Mouse (Mus musculus): ENCODE results near the gene Fbxo6. TPM values are rescaled to one million over a fixed set of nuclear protein-coding genes. Genes with fewer than 3 reads are reported as not detected.
A peak's percentile ranks its signal among the peaks of the same experiment; 100 is the strongest.

The Fbxo6 gene
- total RNA-seq, 2 experiments from 2014 or later: 2.8 to 3.3 TPM

- ATAC-seq (replicated peaks; ENCODE audit: low FRiP score, poor library complexity, severe bottlenecking): no peak
Measured at GRCm38 (mm10) chr4:148164002-148164439, 12.1 kb upstream of the Fbxo6 start.

DNA sequence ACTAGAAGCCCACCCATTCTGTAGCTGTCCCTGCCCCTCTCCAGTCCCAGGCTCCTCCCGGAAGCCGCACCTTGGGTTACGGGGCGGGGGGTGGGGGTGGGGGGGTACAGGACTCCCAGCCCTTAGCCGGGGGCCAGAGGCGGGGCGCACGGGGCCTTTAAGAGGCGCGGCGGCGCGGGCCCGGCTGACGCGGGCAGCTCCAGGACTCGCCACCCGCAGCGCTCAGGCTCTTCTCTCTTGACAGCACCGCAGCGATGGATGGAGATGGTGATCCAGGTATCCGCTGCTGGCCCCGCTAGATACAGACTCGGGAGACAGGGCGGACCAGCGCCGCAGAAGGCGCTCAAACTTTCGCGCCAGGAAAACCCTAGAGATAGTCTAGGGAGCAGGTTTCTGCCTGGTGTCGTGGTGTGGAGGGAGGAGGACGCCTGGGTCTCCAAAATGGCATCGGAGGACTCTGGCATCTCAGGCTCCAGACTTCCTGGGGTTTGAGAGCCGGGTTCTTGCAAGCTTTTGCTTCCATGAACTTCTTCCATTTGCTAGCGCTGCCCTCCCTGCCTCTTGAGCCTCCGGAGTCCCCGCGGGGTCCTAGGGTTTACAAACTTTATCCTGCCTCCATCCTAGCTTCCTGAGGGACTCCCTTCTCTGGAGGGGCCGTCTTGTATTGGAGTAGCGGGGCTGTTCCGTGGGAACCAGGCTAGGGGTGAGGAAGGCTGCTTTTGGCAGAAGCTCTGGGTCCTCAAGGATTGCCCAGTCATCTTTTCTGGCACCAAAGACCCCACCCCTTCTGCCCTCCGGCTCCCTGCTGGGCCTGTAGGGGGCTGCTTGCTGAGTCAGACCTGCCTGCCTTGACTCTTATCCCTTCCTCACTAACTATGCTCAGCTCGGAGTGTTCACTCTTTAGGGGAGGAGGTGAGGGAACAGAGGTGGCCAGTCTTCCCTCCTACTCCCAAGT, 8.8 kb upstream of the Fbxo6 start, which contains the start of the genes Fbxo44 and Fbxo2:
Fbxo44 (minus strand) TSS at position 47 of the 955 bp plus-strand sequence.
Fbxo2 (plus strand) TSS at position 186 of the 955 bp plus-strand sequence.
- ATAC-seq (replicated peaks; ENCODE audit: low FRiP score, poor library complexity, severe bottlenecking): no peak

- ATAC-seq (replicated peaks; ENCODE audit: low FRiP score, poor library complexity, severe bottlenecking): peak; percentile 80
Measured at GRCm38 (mm10) chr4:148159544-148160435, 7.8 kb upstream of the Fbxo6 start.

DNA sequence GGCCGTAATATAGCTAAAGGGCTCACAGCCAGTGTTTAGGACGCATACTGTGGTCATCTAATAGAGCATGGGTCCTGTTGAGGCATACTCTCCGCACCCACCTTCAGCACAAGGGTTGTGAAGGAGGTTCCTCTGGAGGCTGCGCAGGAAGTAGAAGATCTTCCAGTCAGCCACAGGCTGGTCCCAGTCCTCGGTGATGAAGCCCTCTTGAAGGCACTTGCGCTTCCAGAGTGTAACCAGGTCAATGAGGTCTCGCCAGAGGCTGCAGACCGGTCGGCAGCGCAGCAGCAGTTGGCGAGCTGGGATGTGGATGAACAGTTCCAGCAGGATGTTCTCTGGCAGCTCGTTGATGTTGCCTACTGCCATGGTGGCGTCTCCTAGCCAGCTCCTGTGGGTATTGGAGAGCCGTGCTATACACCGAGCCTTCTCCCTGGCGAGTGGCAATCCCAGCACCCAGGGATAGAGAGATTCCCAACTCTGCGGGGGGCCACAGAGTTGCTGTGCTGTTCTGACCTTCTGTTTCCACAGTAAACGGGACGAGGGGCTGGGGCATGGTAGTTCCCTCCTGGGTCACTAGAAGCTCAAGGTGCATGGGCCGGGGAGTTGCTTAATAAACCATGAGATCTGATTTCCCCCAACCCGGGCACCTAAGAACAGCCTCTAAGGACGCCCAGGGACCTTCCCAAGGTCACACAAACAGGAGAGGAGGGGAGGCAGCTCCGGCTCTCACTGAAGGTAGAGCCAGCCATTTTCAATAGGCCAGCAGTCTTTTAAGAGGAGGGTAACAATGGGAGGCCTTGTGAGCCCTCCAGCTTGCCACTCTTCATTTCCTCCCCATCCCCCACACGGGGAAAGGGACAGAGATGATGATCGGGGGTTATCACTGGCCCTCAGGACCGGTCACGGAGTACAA, 6.8 kb upstream of the Fbxo6 start:
- ATAC-seq (replicated peaks; ENCODE audit: low FRiP score, poor library complexity, severe bottlenecking): no peak

GRCm38 (mm10) chr4:148154982-148155381, 3.0 kb upstream of the Fbxo6 start:
- no peak for ATAC-seq (replicated peaks; ENCODE audit: low FRiP score, poor library complexity, severe bottlenecking)

DNA sequence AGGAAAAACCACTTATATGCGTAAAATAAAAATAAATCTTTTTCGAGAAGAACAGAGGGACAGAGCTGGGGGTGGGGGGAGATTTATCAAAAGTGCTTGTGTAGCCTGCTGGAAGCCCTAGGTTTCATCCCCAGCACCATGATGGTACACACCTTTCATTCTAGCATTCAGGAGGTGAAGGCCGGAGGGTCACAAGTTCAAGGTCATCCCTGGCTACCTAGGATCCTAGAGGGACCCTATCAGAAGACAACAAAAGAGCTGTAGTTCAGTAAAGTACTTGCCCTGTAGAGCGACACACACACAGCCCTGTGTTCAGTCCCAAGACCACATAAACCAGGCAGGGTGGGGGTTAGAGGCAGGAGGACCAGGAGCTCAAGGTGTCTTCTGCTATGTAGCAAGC, 2.1 kb upstream of the Fbxo6 start:
- ATAC-seq (replicated peaks; ENCODE audit: low FRiP score, poor library complexity, severe bottlenecking): no peak

DNA sequence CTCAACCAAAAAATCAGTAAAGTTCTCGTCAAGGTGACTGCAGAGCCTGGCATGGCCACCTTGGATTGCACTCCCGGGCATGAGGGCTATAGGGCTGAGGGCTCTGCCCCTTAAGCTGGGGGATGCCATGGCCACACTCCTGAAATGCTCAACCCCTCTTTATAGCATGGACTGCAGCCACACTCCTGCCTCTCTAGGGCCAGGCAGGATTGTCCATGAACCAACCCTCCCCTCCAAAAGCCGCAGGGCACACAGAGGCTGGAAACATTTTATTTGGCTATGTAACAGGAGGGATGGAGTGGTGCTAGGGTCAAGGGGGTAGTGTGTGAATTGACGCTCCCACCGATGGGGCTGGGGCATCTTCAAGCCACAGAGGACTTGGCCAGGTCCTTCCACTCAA, 607 bp upstream of the Fbxo6 start:
- no peak for ATAC-seq (replicated peaks; ENCODE audit: low FRiP score, poor library complexity, severe bottlenecking)

DNA sequence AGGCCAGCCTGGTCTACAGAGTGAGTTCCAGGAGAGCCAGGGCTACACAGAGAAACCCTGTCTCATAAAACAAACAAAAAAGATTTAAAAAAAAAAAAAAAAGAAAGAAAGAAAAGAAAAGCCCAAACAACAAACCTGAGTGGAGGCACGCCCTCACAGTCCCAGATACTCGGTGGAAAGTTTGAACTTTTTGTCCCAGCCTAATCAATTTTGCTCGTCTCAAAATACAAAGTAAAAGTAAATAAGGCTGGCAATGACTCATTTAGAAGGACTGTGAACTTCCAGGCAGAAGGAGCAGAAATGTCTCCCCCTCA, 1.0 kb downstream of the Fbxo6 start:
- ATAC-seq (replicated peaks; ENCODE audit: low FRiP score, poor library complexity, severe bottlenecking): no peak

DNA sequence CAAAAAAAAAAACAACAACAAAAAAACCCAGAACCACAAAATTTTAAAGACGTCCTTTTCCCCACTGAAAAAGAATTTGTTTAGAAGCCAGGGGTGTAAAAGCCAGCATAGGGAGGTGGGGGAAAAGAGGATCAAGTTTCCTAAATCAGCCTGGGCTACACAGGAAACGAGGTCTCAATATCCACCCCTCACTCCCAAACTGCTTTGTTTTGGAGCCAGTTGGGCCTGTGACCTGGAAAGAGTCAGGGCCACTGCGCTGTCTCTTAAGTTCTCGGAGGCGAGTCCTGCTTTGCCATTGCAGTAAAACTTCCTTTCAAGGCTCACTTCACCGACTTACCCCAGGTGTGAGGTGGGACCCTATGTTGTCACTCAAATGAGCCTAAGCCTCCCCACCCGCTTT, 1.7 kb downstream of the Fbxo6 start:
- no peak for ATAC-seq (replicated peaks; ENCODE audit: low FRiP score, poor library complexity, severe bottlenecking)

GRCm38 (mm10) chr4:148149540-148149939, 2.4 kb downstream of the Fbxo6 start:
- no peak for ATAC-seq (replicated peaks; ENCODE audit: low FRiP score, poor library complexity, severe bottlenecking)

- no peak for ATAC-seq (replicated peaks; ENCODE audit: low FRiP score, poor library complexity, severe bottlenecking)
Measured at GRCm38 (mm10) chr4:148147714-148148113, 4.2 kb downstream of the Fbxo6 start.

- no peak for ATAC-seq (replicated peaks; ENCODE audit: low FRiP score, poor library complexity, severe bottlenecking)
Measured at GRCm38 (mm10) chr4:148143721-148144120, 8.2 kb downstream of the Fbxo6 start.

- peak; percentile 95 for ATAC-seq (replicated peaks; ENCODE audit: low FRiP score, poor library complexity, severe bottlenecking)
Measured at GRCm38 (mm10) chr4:148140098-148141011, 11.6 kb downstream of the Fbxo6 start.

DNA sequence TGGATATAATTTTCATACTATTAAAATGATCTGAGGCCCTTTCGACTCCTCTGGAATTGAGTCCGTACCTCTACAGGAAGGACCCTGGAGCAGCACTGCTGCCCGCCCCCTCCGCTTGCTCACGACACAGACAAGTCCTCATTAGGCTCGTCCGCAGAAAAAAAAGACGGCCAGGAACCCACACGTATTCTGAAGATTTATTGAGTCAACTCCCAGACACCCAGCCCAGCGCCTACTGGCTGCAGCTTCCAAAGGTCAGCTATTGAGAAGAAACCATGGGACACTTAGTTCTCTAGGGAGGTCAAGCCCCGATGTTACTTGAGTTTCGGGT, 12.2 kb downstream of the Fbxo6 start:
- ATAC-seq (replicated peaks; ENCODE audit: low FRiP score, poor library complexity, severe bottlenecking): no peak; the same call in 1 of the 2 replicates

- no peak for ATAC-seq (replicated peaks; ENCODE audit: low FRiP score, poor library complexity, severe bottlenecking)
Measured at GRCm38 (mm10) chr4:148137503-148137902, 14.4 kb downstream of the Fbxo6 start.

DNA sequence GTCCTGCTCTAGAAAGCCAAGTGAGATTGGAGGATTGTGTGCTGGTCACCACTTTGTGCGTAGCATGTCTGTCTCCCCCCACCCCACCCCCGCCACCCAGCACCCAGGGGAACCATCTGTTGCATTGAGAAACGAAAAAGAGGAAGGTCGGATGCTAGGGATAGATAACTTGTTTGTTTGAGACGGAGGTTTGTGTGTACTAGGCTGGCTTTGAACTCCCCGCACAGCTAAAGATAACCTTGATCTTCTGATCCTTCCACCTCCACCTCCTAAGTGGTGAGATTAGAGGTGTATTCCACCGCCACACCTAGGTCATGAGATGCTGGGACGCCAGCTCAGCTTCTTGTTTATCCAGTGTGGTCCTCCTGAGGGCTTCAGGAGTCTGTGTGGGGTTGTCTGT, 17.0 kb downstream of the Fbxo6 start:
- ATAC-seq (replicated peaks; ENCODE audit: low FRiP score, poor library complexity, severe bottlenecking): no peak

DNA sequence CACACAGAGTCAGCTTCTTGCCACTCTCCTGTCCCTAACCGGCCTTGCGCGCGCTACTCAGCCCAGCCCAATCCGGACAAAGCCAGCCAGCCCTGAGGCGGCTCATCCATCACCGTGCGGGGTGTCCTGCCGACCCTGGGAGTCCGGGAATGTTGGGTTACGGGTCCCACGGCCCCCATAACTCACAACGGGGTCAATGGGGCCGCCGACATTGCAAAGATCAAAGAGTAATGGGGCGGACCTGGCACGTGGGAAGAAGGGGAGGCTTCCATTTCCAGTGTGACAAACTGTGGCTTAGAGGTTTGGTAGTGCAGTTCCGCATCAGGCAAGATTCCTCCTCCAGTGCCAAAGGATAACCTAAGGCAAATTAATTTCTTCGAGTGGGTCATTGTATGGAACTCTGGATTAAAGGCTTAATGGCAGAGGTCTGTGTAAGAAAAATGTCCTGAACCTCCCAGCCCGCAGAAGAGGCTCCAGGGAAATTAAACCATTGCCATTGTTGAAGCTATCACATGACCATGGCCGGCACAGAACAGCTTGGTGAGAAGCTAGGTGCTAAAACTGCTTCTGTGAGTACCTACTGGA, 20.4 kb downstream of the Fbxo6 start:
- ATAC-seq (replicated peaks; ENCODE audit: low FRiP score, poor library complexity, severe bottlenecking): no peak
